Mouse (Mus musculus): ENCODE measurements at regions not wholly inside any gene's neighbourhood (a gene's known extent, or its start where the extent isn't known, plus 50 kb on each side); places are given as distances from the start of the nearest gene placed in this dataset.

- H3K27me3 ChIP-seq (replicated peaks; ENCODE audit: control insufficient read depth, insufficient read depth, low read length) = no peaks in the 10 kb centered on the region
- H3K9me3 ChIP-seq (replicated peaks; ENCODE audit: control insufficient read depth, low read length) = no peaks in the 10 kb centered on the region
- DNase-seq (ENCODE audit: low spot score) = no peak
- no peak overlapping the region for H3K9ac ChIP-seq (ENCODE audit: low read length)
- H3K4me2 ChIP-seq (ENCODE audit: low read length) = no peak overlapping the region
- ATAC-seq = no peak
- H3K36me3 ChIP-seq (ENCODE audit: control insufficient read depth, insufficient read depth, low read length) = no peaks in the 10 kb centered on the region
- H3K27ac ChIP-seq (ENCODE audit: low read depth, low read length) = no peak overlapping the region
- H3K4me1 ChIP-seq (ENCODE audit: control insufficient read depth, insufficient read depth, low read length) = no peaks in the 10 kb centered on the region
- 76% methylated on average over 3 of the region's 3 CpGs for WGBS
- H3K4me3 ChIP-seq (ENCODE audit: low read depth, low read length) = no peak overlapping the region
These were observed 123.6 kb downstream of the Cyp26a1 start for GRCm38 (mm10) chr19:37821243-37821642.

- ATAC-seq (no peak), DNase-seq (ENCODE audit: low spot score) (no peak)
- H3K27ac ChIP-seq (ENCODE audit: low read depth, low read length) = no peak overlapping the region
- 96% methylated on average over 3 of the region's 3 CpGs for WGBS
- H3K27me3 ChIP-seq (replicated peaks; ENCODE audit: control insufficient read depth, insufficient read depth, low read length) = no peaks in the 10 kb centered on the region
- no peaks in the 10 kb centered on the region for H3K36me3 ChIP-seq (ENCODE audit: control insufficient read depth, insufficient read depth, low read length)
- no peak overlapping the region for H3K4me3 ChIP-seq (ENCODE audit: low read depth, low read length)
- H3K4me2 ChIP-seq (ENCODE audit: low read length) = no peak overlapping the region
- H3K9me3 ChIP-seq (replicated peaks; ENCODE audit: control insufficient read depth, low read length) = no peaks in the 10 kb centered on the region
- H3K9ac ChIP-seq (ENCODE audit: low read length) = no peak overlapping the region
- H3K4me1 ChIP-seq (ENCODE audit: control insufficient read depth, insufficient read depth, low read length) = no peaks in the 10 kb centered on the region
These were observed 124.1 kb downstream of the Cyp26a1 start for GRCm38 (mm10) chr19:37821671-37822190.

GRCm38 (mm10) chr19:37824155-37824554 lies 126.6 kb downstream of the Cyp26a1 start:
- no peak for ATAC-seq
- no peak overlapping the region for H3K4me3 ChIP-seq (ENCODE audit: low read depth, low read length)
- no peak overlapping the region for H3K27ac ChIP-seq (ENCODE audit: low read depth, low read length)
- H3K9me3 ChIP-seq (replicated peaks; ENCODE audit: control insufficient read depth, low read length) = no peaks in the 10 kb centered on the region
- no peaks in the 10 kb centered on the region for H3K27me3 ChIP-seq (replicated peaks; ENCODE audit: control insufficient read depth, insufficient read depth, low read length)
- H3K36me3 ChIP-seq (ENCODE audit: control insufficient read depth, insufficient read depth, low read length) = no peaks in the 10 kb centered on the region
- no peak overlapping the region for H3K4me2 ChIP-seq (ENCODE audit: low read length)
- H3K9ac ChIP-seq (ENCODE audit: low read length) = no peak overlapping the region
- H3K4me1 ChIP-seq (ENCODE audit: control insufficient read depth, insufficient read depth, low read length) = no peaks in the 10 kb centered on the region
- no peak for DNase-seq (ENCODE audit: low spot score)
- 82% methylated on average over 5 of the region's 5 CpGs for WGBS

GRCm38 (mm10) chr19:37831406-37831805 lies 133.8 kb downstream of the Cyp26a1 start:
- H3K36me3 ChIP-seq (ENCODE audit: control insufficient read depth, insufficient read depth, low read length) = no peaks in the 10 kb centered on the region
- no peaks in the 10 kb centered on the region for H3K9me3 ChIP-seq (replicated peaks; ENCODE audit: control insufficient read depth, low read length)
- no peak overlapping the region for H3K4me2 ChIP-seq (ENCODE audit: low read length)
- no peaks in the 10 kb centered on the region for H3K27me3 ChIP-seq (replicated peaks; ENCODE audit: control insufficient read depth, insufficient read depth, low read length)
- no peaks in the 10 kb centered on the region for H3K4me1 ChIP-seq (ENCODE audit: control insufficient read depth, insufficient read depth, low read length)
- ATAC-seq (no peak), DNase-seq (ENCODE audit: low spot score) (no peak)
- no peak overlapping the region for H3K27ac ChIP-seq (ENCODE audit: low read depth, low read length)
- H3K9ac ChIP-seq (ENCODE audit: low read length) = no peak overlapping the region
- no peak overlapping the region for H3K4me3 ChIP-seq (ENCODE audit: low read depth, low read length)

GRCm38 (mm10) chr19:37836900-37837299 lies 139.3 kb downstream of the Cyp26a1 start:
- H3K27me3 ChIP-seq (replicated peaks; ENCODE audit: control insufficient read depth, insufficient read depth, low read length) = no peaks in the 10 kb centered on the region
- WGBS = 46% methylated on average over 5 of the region's 5 CpGs
- no peaks in the 10 kb centered on the region for H3K9me3 ChIP-seq (replicated peaks; ENCODE audit: control insufficient read depth, low read length)
- DNase-seq (ENCODE audit: low spot score) (no peak), ATAC-seq (no peak)
- H3K4me1 ChIP-seq (ENCODE audit: control insufficient read depth, insufficient read depth, low read length) = no peaks in the 10 kb centered on the region
- H3K9ac ChIP-seq (ENCODE audit: low read length) = no peak overlapping the region
- no peak overlapping the region for H3K4me2 ChIP-seq (ENCODE audit: low read length)
- no peak overlapping the region for H3K27ac ChIP-seq (ENCODE audit: low read depth, low read length)
- no peak overlapping the region for H3K4me3 ChIP-seq (ENCODE audit: low read depth, low read length)
- no peaks in the 10 kb centered on the region for H3K36me3 ChIP-seq (ENCODE audit: control insufficient read depth, insufficient read depth, low read length)

All from forebrain, embryonic 14.5 days (tissue).